Mouse (Mus musculus) lung, adult 2 months (tissue): ENCODE results near the gene Mrps35.

Experiments used
- CTCF ChIP-seq: fragments of 200-500 bp; IDR thresholded peaks from 2 replicates; pipeline ENCODE4 v1.5.1; 2011; ENCODE audit warnings: mild to moderate bottlenecking, low read length, control low read depth; ENCODE audit not compliant: insufficient read depth
- POLR2A ChIP-seq: fragments of 200-500 bp; IDR thresholded peaks from 2 replicates; pipeline ENCODE4 v1.6.1; 2011; ENCODE audit warnings: low read depth, mild to moderate bottlenecking, control low read depth, low read length, borderline replicate concordance; ENCODE audit errors: extremely low read depth

GRCm38 (mm10) chr6:146994236-146994635, 48.3 kb upstream of the Mrps35 start:
- TF ChIP-seq CTCF (peak; percentile 25; the same call in 1 of the 2 replicates), POLR2A (no peak)
